Mouse (Mus musculus): ENCODE data around the gene Zfp729a. TPM values are rescaled to one million over a fixed set of nuclear protein-coding genes. Genes with fewer than 3 reads are reported as not detected.
A peak's percentile ranks its signal among the peaks of the same experiment; 100 is the strongest.
"Not testable (repeated sequence)": the region's sequence is repeated elsewhere in the genome, so short reads cannot be mapped to it uniquely, and the experiment has no call there.

The Zfp729a gene
- 1.8 and 2.3 TPM in 2 replicates for polyA plus RNA-seq (2014; fragmentation: Nextera tagmentation; extraction: Ambion mirVana)

- H3K9me3 ChIP-seq (ENCODE audit: control insufficient read depth, low read length), result no peaks in the 10 kb centered on the region
- peak; percentile 98 for ATAC-seq (replicated peaks; ENCODE audit: low FRiP score)
- H3K9ac ChIP-seq (ENCODE audit: low read depth, low read length), result peak within 1 kb of the TSS; percentile 78
These were observed at the start of gene Zfp729a, which contains the start of gene Gm49345 for GRCm38 (mm10) chr13:67637294-67638007. Gene Zfp729a (minus strand): TSS chr13:67637791. Gene Gm49345 (minus strand): TSS chr13:67637769.

GRCm38 (mm10) chr13:67686971-67687370 lies 49.4 kb upstream of the Zfp729a start, which contains the start of gene Zfp738:
Gene Zfp738 (minus strand): TSS chr13:67687071.
- DNase-seq (ENCODE audit: low spot score) (no peak), ATAC-seq (replicated peaks; ENCODE audit: low FRiP score) (no peak)
- Histone ChIP-seq H3K27me3 (replicated peaks; ENCODE audit: control insufficient read depth, insufficient read depth, low read length) (no peaks in the 10 kb centered on the region), H3K4me2 (no peak within 1 kb of the TSS), H3K4me3 (ENCODE audit: low read depth, low read length) (no peak within 1 kb of the TSS), H3K9ac (ENCODE audit: low read depth, low read length) (no peak within 1 kb of the TSS), H3K36me3 (ENCODE audit: control insufficient read depth, insufficient read depth, low read length) (no peaks in the 10 kb centered on the region), H3K27ac (ENCODE audit: low read depth, low read length) (no peak within 1 kb of the TSS), H3K9me3 (ENCODE audit: control insufficient read depth, low read length) (no peaks in the 10 kb centered on the region), H3K4me1 (replicated peaks; ENCODE audit: control insufficient read depth, insufficient read depth, low read length) (no peaks in the 10 kb centered on the region)
- 83% methylated on average over 4 of the region's 4 CpGs for WGBS

More at GRCm38 (mm10) chr13:67637294-67638007, at the start of gene Zfp729a, which contains the start of gene Gm49345:
- under 1% methylated on average over 19 of the region's 19 CpGs for WGBS
- H3K4me1 ChIP-seq (replicated peaks; ENCODE audit: control insufficient read depth, insufficient read depth, low read length), result no peaks in the 10 kb centered on the region
- H3K4me3 ChIP-seq (ENCODE audit: low read depth, low read length), result peak within 1 kb of the TSS; percentile 69
- H3K4me2 ChIP-seq, result peak within 1 kb of the TSS; percentile 61
- no peak within 1 kb of the TSS for H3K27ac ChIP-seq (ENCODE audit: low read depth, low read length)
- peak; percentile 81 for DNase-seq (ENCODE audit: low spot score)
- no peaks in the 10 kb centered on the region for H3K27me3 ChIP-seq (replicated peaks; ENCODE audit: control insufficient read depth, insufficient read depth, low read length)
- H3K36me3 ChIP-seq (ENCODE audit: control insufficient read depth, insufficient read depth, low read length), result no peaks in the 10 kb centered on the region

DNA sequence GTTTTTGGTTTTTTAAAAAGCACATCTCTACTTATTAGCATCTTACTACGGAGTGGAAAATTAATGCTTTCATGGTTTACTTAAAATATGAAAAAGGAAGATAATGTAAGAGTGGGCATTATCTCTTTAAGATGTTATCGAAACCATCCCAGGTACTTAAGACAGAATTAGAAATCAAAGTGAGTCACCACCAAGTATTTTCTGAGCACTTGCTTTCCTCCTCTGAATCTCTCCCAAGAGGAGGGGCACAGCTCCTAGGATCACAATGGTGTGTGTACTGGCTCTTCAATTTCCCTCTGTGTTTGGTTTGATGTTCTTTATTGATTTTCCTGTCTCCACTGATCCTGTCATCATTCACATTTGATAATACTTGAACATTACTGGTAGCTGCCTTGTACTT lies 46.2 kb upstream of the Zfp729a start:
- H3K9ac ChIP-seq (ENCODE audit: low read depth, low read length); H3K27me3 ChIP-seq (replicated peaks; ENCODE audit: control insufficient read depth, insufficient read depth, low read length); H3K9me3 ChIP-seq (ENCODE audit: control insufficient read depth, low read length); H3K27ac ChIP-seq (ENCODE audit: low read depth, low read length); DNase-seq (ENCODE audit: low spot score); H3K36me3 ChIP-seq (ENCODE audit: control insufficient read depth, insufficient read depth, low read length); H3K4me1 ChIP-seq (replicated peaks; ENCODE audit: control insufficient read depth, insufficient read depth, low read length): not testable (repeated sequence)
- peak overlapping the region; percentile 71 for H3K4me2 ChIP-seq
- WGBS, result 79% methylated on average over 2 of the region's 2 CpGs
- ATAC-seq (replicated peaks; ENCODE audit: low FRiP score), result 0 out of 2 replicates have a peak, but pooled peaks have one; percentile 6
- peak overlapping the region; percentile 71 for H3K4me3 ChIP-seq (ENCODE audit: low read depth, low read length)

GRCm38 (mm10) chr13:67682959-67683735 lies 45.6 kb upstream of the Zfp729a start:
- ATAC-seq (replicated peaks; ENCODE audit: low FRiP score) (peak; percentile 100), DNase-seq (ENCODE audit: low spot score) (peak; percentile 66)
- H3K9me3 ChIP-seq (ENCODE audit: control insufficient read depth, low read length); H3K36me3 ChIP-seq (ENCODE audit: control insufficient read depth, insufficient read depth, low read length); H3K27me3 ChIP-seq (replicated peaks; ENCODE audit: control insufficient read depth, insufficient read depth, low read length); H3K27ac ChIP-seq (ENCODE audit: low read depth, low read length); H3K4me1 ChIP-seq (replicated peaks; ENCODE audit: control insufficient read depth, insufficient read depth, low read length): not testable (repeated sequence)
- H3K4me3 ChIP-seq (ENCODE audit: low read depth, low read length), result peak overlapping the region; percentile 71
- peak overlapping the region; percentile 78 for H3K9ac ChIP-seq (ENCODE audit: low read depth, low read length)
- 18% methylated on average over 16 of the region's 16 CpGs for WGBS
- H3K4me2 ChIP-seq, result peak overlapping the region; percentile 71

GRCm38 (mm10) chr13:67674902-67675301 lies 37.3 kb upstream of the Zfp729a start:
- no peak overlapping the region for H3K4me3 ChIP-seq (ENCODE audit: low read depth, low read length)
- H3K9ac ChIP-seq (ENCODE audit: low read depth, low read length), result no peak overlapping the region
- no peaks in the 10 kb centered on the region for H3K27me3 ChIP-seq (replicated peaks; ENCODE audit: control insufficient read depth, insufficient read depth, low read length)
- DNase-seq (ENCODE audit: low spot score) (no peak), ATAC-seq (replicated peaks; ENCODE audit: low FRiP score) (no peak)
- H3K4me2 ChIP-seq, result no peak overlapping the region
- no peaks in the 10 kb centered on the region for H3K9me3 ChIP-seq (ENCODE audit: control insufficient read depth, low read length)
- WGBS, result 64% methylated on average over 2 of the region's 2 CpGs
- no peaks in the 10 kb centered on the region for H3K4me1 ChIP-seq (replicated peaks; ENCODE audit: control insufficient read depth, insufficient read depth, low read length)
- no peak overlapping the region for H3K27ac ChIP-seq (ENCODE audit: low read depth, low read length)
- H3K36me3 ChIP-seq (ENCODE audit: control insufficient read depth, insufficient read depth, low read length), result no peaks in the 10 kb centered on the region; the same call in 1 of the 2 replicates

GRCm38 (mm10) chr13:67652496-67652895 lies 14.9 kb upstream of the Zfp729a start:
- Histone ChIP-seq H3K4me2 (no peak overlapping the region), H3K9me3 (ENCODE audit: control insufficient read depth, low read length) (no peaks in the 10 kb centered on the region), H3K36me3 (ENCODE audit: control insufficient read depth, insufficient read depth, low read length) (no peaks in the 10 kb centered on the region), H3K27me3 (replicated peaks; ENCODE audit: control insufficient read depth, insufficient read depth, low read length) (no peaks in the 10 kb centered on the region), H3K27ac (ENCODE audit: low read depth, low read length) (no peak overlapping the region), H3K4me1 (replicated peaks; ENCODE audit: control insufficient read depth, insufficient read depth, low read length) (no peaks in the 10 kb centered on the region), H3K4me3 (ENCODE audit: low read depth, low read length) (no peak overlapping the region), H3K9ac (ENCODE audit: low read depth, low read length) (no peak overlapping the region)
- ATAC-seq (replicated peaks; ENCODE audit: low FRiP score) (no peak), DNase-seq (ENCODE audit: low spot score) (no peak)
- WGBS, result 58% methylated on average over 3 of the region's 3 CpGs

DNA sequence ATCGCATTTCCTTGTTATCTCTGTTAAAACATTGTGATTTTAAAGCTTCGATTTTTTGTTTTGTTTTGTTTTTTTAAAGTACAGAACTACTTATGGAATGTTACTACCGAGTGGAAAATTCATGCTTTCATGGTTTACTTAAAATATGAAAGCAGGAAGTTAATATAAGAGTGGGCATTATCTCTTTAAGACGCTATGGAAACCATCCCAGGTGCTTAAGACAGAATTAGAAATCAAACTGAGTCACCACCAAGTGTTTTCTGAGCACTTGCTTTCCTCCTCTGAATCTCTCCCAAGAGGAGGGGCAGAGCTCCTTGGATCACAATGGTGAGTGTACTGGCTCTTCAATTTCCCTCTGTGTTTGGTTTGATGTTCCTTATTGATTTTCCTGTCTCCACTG lies 27.5 kb downstream of the Zfp729a start:
- H3K9me3 ChIP-seq (ENCODE audit: control insufficient read depth, low read length), result 0 out of 2 replicates have a peak, but pooled peaks cover 3% of the 10 kb centered on the region
- H3K9ac ChIP-seq (ENCODE audit: low read depth, low read length), result no peak overlapping the region
- no peak overlapping the region; the same call in 1 of the 2 replicates for H3K4me2 ChIP-seq
- H3K4me3 ChIP-seq (ENCODE audit: low read depth, low read length), result peak overlapping the region; percentile 81; the same call in 1 of the 2 replicates
- ATAC-seq (replicated peaks; ENCODE audit: low FRiP score) (no peak), DNase-seq (ENCODE audit: low spot score) (no peak)
- H3K36me3 ChIP-seq (ENCODE audit: control insufficient read depth, insufficient read depth, low read length), result no peaks in the 10 kb centered on the region
- H3K27me3 ChIP-seq (replicated peaks; ENCODE audit: control insufficient read depth, insufficient read depth, low read length), result no peaks in the 10 kb centered on the region
- 77% methylated on average over 4 of the region's 4 CpGs for WGBS
- H3K4me1 ChIP-seq (replicated peaks; ENCODE audit: control insufficient read depth, insufficient read depth, low read length), result no peaks in the 10 kb centered on the region; the same call in 1 of the 2 replicates
- H3K27ac ChIP-seq (ENCODE audit: low read depth, low read length), result no peak overlapping the region

- 3% methylated on average over 20 of the region's 20 CpGs for WGBS
- Histone ChIP-seq H3K4me1 (replicated peaks; ENCODE audit: control insufficient read depth, insufficient read depth, low read length) (no peaks in the 10 kb centered on the region; the same call in 1 of the 2 replicates), H3K9ac (ENCODE audit: low read depth, low read length) (peak within 1 kb of the TSS; percentile 76), H3K4me3 (ENCODE audit: low read depth, low read length) (peak within 1 kb of the TSS; percentile 81), H3K9me3 (ENCODE audit: control insufficient read depth, low read length) (0 out of 2 replicates have a peak, but pooled peaks cover 3% of the 10 kb centered on the region), H3K27me3 (replicated peaks; ENCODE audit: control insufficient read depth, insufficient read depth, low read length) (no peaks in the 10 kb centered on the region), H3K27ac (ENCODE audit: low read depth, low read length) (peak within 1 kb of the TSS; percentile 38; the same call in 1 of the 2 replicates), H3K36me3 (ENCODE audit: control insufficient read depth, insufficient read depth, low read length) (no peaks in the 10 kb centered on the region), H3K4me2 (peak within 1 kb of the TSS; percentile 64)
- DNase-seq (ENCODE audit: low spot score) (peak; percentile 85), ATAC-seq (replicated peaks; ENCODE audit: low FRiP score) (peak; percentile 91)
These were observed 28.3 kb downstream of the Zfp729a start, which contains the start of gene Zfp729b for GRCm38 (mm10) chr13:67609066-67609876. Gene Zfp729b (minus strand): TSS chr13:67609707.

Data from liver, embryonic 11.5 days (tissue).